In the genomic region with DNA sequence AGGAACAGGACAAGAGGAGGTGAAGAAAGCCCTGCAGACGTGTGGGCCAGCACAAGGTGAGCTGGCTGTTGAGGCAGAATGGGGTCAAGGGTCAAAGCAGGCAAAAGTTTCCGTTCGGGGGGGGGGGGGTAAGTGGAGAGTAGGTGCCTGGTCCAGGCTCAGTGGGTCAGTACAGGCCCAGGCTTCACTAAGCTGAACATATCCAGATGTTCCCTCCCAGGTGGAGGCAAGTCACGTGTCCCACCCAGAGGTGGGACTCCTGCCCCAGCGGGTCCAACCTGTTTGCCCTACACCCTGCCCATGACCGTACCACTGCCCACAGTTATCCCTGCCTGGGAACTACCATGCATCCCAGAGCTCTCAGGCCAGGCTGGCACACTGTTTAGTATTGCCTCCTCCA, we compare ENCODE assay signal across 23 mouse cellular contexts. TPM values are rescaled to one million over a fixed set of nuclear protein-coding genes. Genes with fewer than 3 reads are reported as not detected.
DNase-seq lines count a peak whose midpoint lies in the region; ATAC-seq and TF ChIP-seq lines count a peak whose summit lies in the region.
"Had no signal": no experiment of that assay in that cellular context is flagged by ENCODE, and none has a peak within 500 bp of the region (broad histone marks: within the 10 kb centered on the region; RNA-seq: fewer than 3 reads in every experiment).

No protein-coding gene starts in this region.

- no peak for TF ChIP-seq POLR2A in small intestine, adult 2 months (IDR thresholded peaks at IDR 0.05; ENCODE audit: low read depth, low read length)

- H3K4me2 ChIP-seq in forebrain, embryonic 15.5 days (replicated peaks) = no peak overlapping the region
- no peak overlapping the region for H3K4me2 ChIP-seq in intestine, embryonic 14.5 days (ENCODE audit: low read length)
- no peak overlapping the region for H3K4me2 ChIP-seq in intestine, postnatal 0 days (replicated peaks; ENCODE audit: low read depth)
- no peak overlapping the region for H3K4me2 ChIP-seq in embryonic facial prominence, embryonic 15.5 days (replicated peaks)
- H3K4me2 ChIP-seq: midbrain, embryonic 12.5 days had no signal

- H3K27ac ChIP-seq in forebrain, embryonic 10.5 days = peak overlapping the region; percentile 13; the same call in 1 of the 2 replicates
- no peak overlapping the region for H3K27ac ChIP-seq in forebrain, embryonic 15.5 days (replicated peaks)
- peak overlapping the region; percentile 33; the same call in 1 of the 2 replicates for H3K27ac ChIP-seq in intestine, embryonic 14.5 days (ENCODE audit: low read depth)
- H3K27ac ChIP-seq in intestine, postnatal 0 days (ENCODE audit: low read depth, low read length) = no peak overlapping the region
- peak overlapping the region; percentile 83 for H3K27ac ChIP-seq in embryonic facial prominence, embryonic 15.5 days (replicated peaks)
- peak overlapping the region; percentile 69 for H3K27ac ChIP-seq in small intestine, adult 2 months (ENCODE audit: insufficient read depth, low read depth, low read length)
- H3K27ac ChIP-seq: left cerebral cortex, adult 2 months; macrophage; midbrain, embryonic 12.5 days had no signal

- no peak for TF ChIP-seq CTCF in intestine, postnatal 0 days (IDR thresholded peaks at IDR 0.05; ENCODE audit: low read depth)
- no peak for TF ChIP-seq CTCF in small intestine, adult 2 months (IDR thresholded peaks at IDR 0.05; ENCODE audit: extremely low read depth, insufficient read length, insufficient replicate concordance, low read depth, low read length)

- H3K36me3 ChIP-seq in forebrain, embryonic 10.5 days (replicated peaks) = no peaks in the 10 kb centered on the region
- H3K36me3 ChIP-seq in forebrain, embryonic 15.5 days = no peaks in the 10 kb centered on the region
- H3K36me3 ChIP-seq in intestine, embryonic 14.5 days (ENCODE audit: control insufficient read depth, insufficient read depth, low read length) = no peaks in the 10 kb centered on the region
- H3K36me3 ChIP-seq in intestine, postnatal 0 days (ENCODE audit: control insufficient read depth, insufficient read depth) = no peaks in the 10 kb centered on the region
- H3K36me3 ChIP-seq in embryonic facial prominence, embryonic 15.5 days = no peaks in the 10 kb centered on the region
- no peaks in the 10 kb centered on the region for H3K36me3 ChIP-seq in small intestine, adult 2 months (ENCODE audit: control insufficient read depth, insufficient read depth, low read length)
- H3K36me3 ChIP-seq: G1E; midbrain, embryonic 12.5 days had no signal

- DNase-seq in forebrain, embryonic 10.5 days (ENCODE audit: extremely low spot score, low spot score) = no peak
- no peak for DNase-seq in intestine, embryonic 14.5 days (ENCODE audit: low spot score)
- DNase-seq in cerebellum, adult 18-20 months = no peak
- DNase-seq in spleen, postnatal 4 days (ENCODE audit: low spot score in 2 of 2) = no peak
- DNase-seq: embryo, embryonic 11 days; heart, postnatal 14 days; kidney, postnatal 25 days; liver; liver, postnatal 0 days; spleen, adult 18-20 months; thymus, postnatal 25 days had no signal

- no peak for ATAC-seq in forebrain, embryonic 15.5 days (replicated peaks)
- 0 out of 2 replicates have a peak, but pooled peaks have one; percentile 0 for ATAC-seq in intestine, embryonic 14.5 days (replicated peaks; ENCODE audit: low FRiP score, low TSS enrichment, low read depth)
- no peak for ATAC-seq in intestine, postnatal 0 days
- no peak for ATAC-seq in embryonic facial prominence, embryonic 15.5 days (ENCODE audit: insufficient number of reproducible peaks, low FRiP score, low TSS enrichment, low read depth)
- ATAC-seq: CD4-positive, CD25-positive, alpha-beta regulatory T cell, adult 4 months; forebrain, embryonic 16.5 days; inflammation-experienced regulatory T-cells, adult 6 months; liver, postnatal 0 days had no signal

- no peaks in the 10 kb centered on the region for H3K9me3 ChIP-seq in forebrain, embryonic 10.5 days
- no peaks in the 10 kb centered on the region for H3K9me3 ChIP-seq in forebrain, embryonic 15.5 days
- no peaks in the 10 kb centered on the region for H3K9me3 ChIP-seq in intestine, embryonic 14.5 days (ENCODE audit: control insufficient read depth, low read length)
- H3K9me3 ChIP-seq in intestine, postnatal 0 days (ENCODE audit: control insufficient read depth) = no peaks in the 10 kb centered on the region
- H3K9me3 ChIP-seq in embryonic facial prominence, embryonic 15.5 days (replicated peaks) = no peaks in the 10 kb centered on the region
- H3K9me3 ChIP-seq: G1E; midbrain, embryonic 12.5 days had no signal

- H3K9ac ChIP-seq in forebrain, embryonic 15.5 days (replicated peaks) = no peak overlapping the region
- H3K9ac ChIP-seq in intestine, embryonic 14.5 days (ENCODE audit: low read length) = no peak overlapping the region
- no peak overlapping the region for H3K9ac ChIP-seq in intestine, postnatal 0 days (ENCODE audit: low read depth, low read length)
- no peak overlapping the region for H3K9ac ChIP-seq in embryonic facial prominence, embryonic 15.5 days
- H3K9ac ChIP-seq: liver, postnatal 0 days; midbrain, embryonic 12.5 days had no signal

- no peaks in the 10 kb centered on the region for H3K27me3 ChIP-seq in forebrain, embryonic 10.5 days (ENCODE audit: poor library complexity, severe bottlenecking)
- H3K27me3 ChIP-seq in forebrain, embryonic 15.5 days = no peaks in the 10 kb centered on the region
- no peaks in the 10 kb centered on the region for H3K27me3 ChIP-seq in intestine, embryonic 14.5 days (replicated peaks; ENCODE audit: control insufficient read depth, insufficient read depth, low read length)
- no peaks in the 10 kb centered on the region for H3K27me3 ChIP-seq in intestine, postnatal 0 days (replicated peaks; ENCODE audit: control insufficient read depth, insufficient read depth, low read length)
- no peaks in the 10 kb centered on the region for H3K27me3 ChIP-seq in embryonic facial prominence, embryonic 15.5 days
- H3K27me3 ChIP-seq in small intestine, adult 2 months (ENCODE audit: control insufficient read depth, insufficient read depth, low read length) = no peaks in the 10 kb centered on the region
- H3K27me3 ChIP-seq: midbrain, embryonic 12.5 days had no signal

- peaks cover 34% of the 10 kb centered on the region for H3K4me1 ChIP-seq in forebrain, embryonic 10.5 days
- H3K4me1 ChIP-seq in forebrain, embryonic 15.5 days = peaks cover 13% of the 10 kb centered on the region
- H3K4me1 ChIP-seq in intestine, embryonic 14.5 days (replicated peaks; ENCODE audit: control insufficient read depth, insufficient read depth, low read length) = peaks cover 41% of the 10 kb centered on the region
- H3K4me1 ChIP-seq in intestine, postnatal 0 days (replicated peaks; ENCODE audit: control insufficient read depth, insufficient read depth, low read length) = peaks cover 21% of the 10 kb centered on the region
- H3K4me1 ChIP-seq in embryonic facial prominence, embryonic 15.5 days = peaks cover 44% of the 10 kb centered on the region
- peaks cover 40% of the 10 kb centered on the region for H3K4me1 ChIP-seq in small intestine, adult 2 months (ENCODE audit: control insufficient read depth, insufficient read depth, insufficient read length, low read length)

- 80% methylated on average over 6 of the region's 6 CpGs for WGBS in forebrain, embryonic 10.5 days
- WGBS in forebrain, embryonic 15.5 days = 75% methylated on average over 6 of the region's 6 CpGs
- 59% methylated on average over 6 of the region's 6 CpGs for WGBS in intestine, embryonic 14.5 days
- 35% methylated on average over 5 of the region's 6 CpGs for WGBS in intestine, postnatal 0 days
- 49% methylated on average over 6 of the region's 6 CpGs for WGBS in embryonic facial prominence, embryonic 15.5 days
- WGBS in small intestine, adult 2 months = 30% methylated on average over 6 of the region's 6 CpGs

- H3K4me3 ChIP-seq in forebrain, embryonic 10.5 days = no peak overlapping the region
- no peak overlapping the region for H3K4me3 ChIP-seq in forebrain, embryonic 15.5 days
- no peak overlapping the region for H3K4me3 ChIP-seq in intestine, embryonic 14.5 days (ENCODE audit: low read depth, low read length)
- no peak overlapping the region for H3K4me3 ChIP-seq in intestine, postnatal 0 days (ENCODE audit: low read depth, low read length)
- H3K4me3 ChIP-seq in embryonic facial prominence, embryonic 15.5 days (replicated peaks) = no peak overlapping the region
- H3K4me3 ChIP-seq in small intestine, adult 2 months (ENCODE audit: low read depth, low read length) = no peak overlapping the region
- H3K4me3 ChIP-seq: erythroblast, embryonic 14.5 days; left cerebral cortex, adult 2 months; midbrain, embryonic 12.5 days had no signal

RNA-seq across cellular contexts. Expression of a gene that starts 27.0 kb away (rescaled TPM):
- polyA plus RNA-seq in forebrain, embryonic 10.5 days (2016; fragmentation: Nextera tagmentation; extraction: Ambion mirVana) = 20.4 and 20.8 TPM in 2 replicates
- polyA plus RNA-seq in forebrain, embryonic 15.5 days (2015; fragmentation: Nextera tagmentation; extraction: Ambion mirVana) = 5.0 and 6.5 TPM in 2 replicates
- 13.2 and 17.8 TPM in 2 replicates for polyA plus RNA-seq in intestine, embryonic 14.5 days (2014; fragmentation: Nextera tagmentation; extraction: Ambion mirVana)
- polyA plus RNA-seq in intestine, postnatal 0 days (2015; fragmentation: Nextera tagmentation; extraction: Ambion mirVana) = 76.3 and 80.0 TPM in 2 replicates
- 16.6 and 17.6 TPM in 2 replicates for polyA plus RNA-seq in embryonic facial prominence, embryonic 15.5 days (2015; fragmentation: Nextera tagmentation; extraction: Ambion mirVana)
- polyA plus RNA-seq in small intestine, adult 2 months (2012; rRNA removed) = 174 and 206 TPM in 2 replicates

RNA-seq across cellular contexts. Expression of a gene that starts 33.3 kb away (rescaled TPM):
- 7.0 and 8.4 TPM in 2 replicates for polyA plus RNA-seq in forebrain, embryonic 10.5 days (2016; fragmentation: Nextera tagmentation; extraction: Ambion mirVana)
- polyA plus RNA-seq in forebrain, embryonic 15.5 days (2015; fragmentation: Nextera tagmentation; extraction: Ambion mirVana) = 8.1 and 8.4 TPM in 2 replicates
- polyA plus RNA-seq in intestine, embryonic 14.5 days (2014; fragmentation: Nextera tagmentation; extraction: Ambion mirVana) = 15.9 and 16.7 TPM in 2 replicates
- 7.0 and 7.9 TPM in 2 replicates for polyA plus RNA-seq in intestine, postnatal 0 days (2015; fragmentation: Nextera tagmentation; extraction: Ambion mirVana)
- 13.0 and 14.3 TPM in 2 replicates for polyA plus RNA-seq in embryonic facial prominence, embryonic 15.5 days (2015; fragmentation: Nextera tagmentation; extraction: Ambion mirVana)
- 4.6 and 6.5 TPM in 2 replicates for polyA plus RNA-seq in small intestine, adult 2 months (2012; rRNA removed)

Comparison
In these comparisons a context has a peak if more than half of its experiments do, and no peak if none do; other contexts are left out.
1. H3K27ac ChIP-seq: peak in forebrain, embryonic 10.5 days (single experiment), intestine, embryonic 14.5 days (single experiment), embryonic facial prominence, embryonic 15.5 days (single experiment) and small intestine, adult 2 months (single experiment); none in forebrain, embryonic 15.5 days (single experiment) and intestine, postnatal 0 days (single experiment).